Mouse (Mus musculus): ENCODE results near the gene Hormad2.

- no peak for TF ChIP-seq CTCF (IDR thresholded peaks at IDR 0.05; ENCODE audit: insufficient read depth, low read length)
- no peak for TF ChIP-seq POLR2A (IDR thresholded peaks at IDR 0.05; ENCODE audit: borderline replicate concordance, extremely low read depth, low read depth, low read length)
Measured at GRCm38 (mm10) chr11:4466191-4466590, 25.3 kb upstream of the Hormad2 start.

Data from lung, adult 2 months (tissue).